Comparison of ENCODE assay signal across 8 mouse cellular contexts in the genomic region with DNA sequence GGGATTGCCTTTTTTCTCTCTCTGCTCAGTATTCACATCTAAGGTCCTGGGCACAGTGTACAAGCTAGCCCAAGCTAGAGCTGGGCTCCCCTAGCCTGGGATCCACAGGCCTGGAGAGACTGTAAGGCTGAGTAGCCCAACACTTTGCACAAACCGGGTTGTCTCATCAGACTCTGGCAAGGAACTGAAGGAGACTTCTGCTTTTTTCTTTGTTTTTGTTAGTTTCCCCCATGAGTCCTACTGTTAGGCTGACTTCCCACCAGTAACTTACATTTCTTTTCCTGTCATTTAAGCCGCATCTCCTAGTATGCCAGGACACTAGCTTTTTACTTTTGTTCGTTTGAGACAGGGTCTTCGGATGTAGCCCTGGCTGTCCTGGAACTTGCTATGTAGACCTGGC. TPM values are rescaled to one million over a fixed set of nuclear protein-coding genes. Genes with fewer than 3 reads are reported as not detected.
A peak's percentile ranks its signal among the peaks of the same experiment; 100 is the strongest.
DNase-seq lines count a peak whose midpoint lies in the region; ATAC-seq and TF ChIP-seq lines count a peak whose summit lies in the region.

No protein-coding gene starts in this region.

- no peak overlapping the region; the same call in 1 of the 2 replicates for H3K4me3 ChIP-seq in kidney, postnatal 0 days (replicated peaks; ENCODE audit: low read depth, low read length)
- peak overlapping the region; percentile 64; the same call in 1 of the 2 replicates for H3K4me3 ChIP-seq in forebrain, embryonic 10.5 days
- H3K4me3 ChIP-seq in limb, embryonic 13.5 days = peak overlapping the region; percentile 58; the same call in 1 of the 2 replicates
- peak overlapping the region; percentile 54 for H3K4me3 ChIP-seq in neural tube, embryonic 13.5 days

- no peak for DNase-seq in kidney, postnatal 0 days (ENCODE audit: low spot score)
- DNase-seq in kidney, postnatal 14 days = no peak
- no peak for DNase-seq in forebrain, embryonic 10.5 days (ENCODE audit: extremely low spot score, low spot score)
- no peak for DNase-seq in thymus, postnatal 10 days (ENCODE audit: low spot score in 2 of 2)
- DNase-seq in cerebellum, adult 9-11 months = no peak
- DNase-seq in left cerebral cortex, postnatal 36 days (ENCODE audit: low spot score in 2 of 2) = no peak

- H3K36me3 ChIP-seq in kidney, postnatal 0 days (ENCODE audit: insufficient read depth, low read length) = no peaks in the 10 kb centered on the region
- H3K36me3 ChIP-seq in forebrain, embryonic 10.5 days (replicated peaks) = no peaks in the 10 kb centered on the region
- H3K36me3 ChIP-seq in limb, embryonic 13.5 days = no peaks in the 10 kb centered on the region
- no peaks in the 10 kb centered on the region for H3K36me3 ChIP-seq in neural tube, embryonic 13.5 days

- no peak for TF ChIP-seq CTCF in kidney, postnatal 0 days (IDR thresholded peaks at IDR 0.05; ENCODE audit: low read depth)

- no peak overlapping the region; the same call in 1 of the 2 replicates for H3K27ac ChIP-seq in kidney, postnatal 0 days
- H3K27ac ChIP-seq in forebrain, embryonic 10.5 days = peak overlapping the region; percentile 81
- H3K27ac ChIP-seq in limb, embryonic 13.5 days = no peak overlapping the region
- H3K27ac ChIP-seq in neural tube, embryonic 13.5 days (replicated peaks) = no peak overlapping the region

- ATAC-seq in kidney, postnatal 0 days (replicated peaks; ENCODE audit: low FRiP score, low read depth) = no peak
- ATAC-seq in limb, embryonic 13.5 days (ENCODE audit: low FRiP score, low read depth) = no peak
- no peak for ATAC-seq in neural tube, embryonic 13.5 days (ENCODE audit: low read depth)

- H3K4me1 ChIP-seq in kidney, postnatal 0 days (replicated peaks; ENCODE audit: insufficient read depth, low read length) = peaks cover 10% of the 10 kb centered on the region; the same call in 1 of the 2 replicates
- peaks cover 17% of the 10 kb centered on the region for H3K4me1 ChIP-seq in forebrain, embryonic 10.5 days
- peaks cover 16% of the 10 kb centered on the region for H3K4me1 ChIP-seq in limb, embryonic 13.5 days
- H3K4me1 ChIP-seq in neural tube, embryonic 13.5 days (replicated peaks) = peaks cover 19% of the 10 kb centered on the region

- H3K27me3 ChIP-seq in kidney, postnatal 0 days (ENCODE audit: insufficient read depth, low read length) = 0 out of 2 replicates have a peak, but pooled peaks cover 4% of the 10 kb centered on the region
- peaks cover 52% of the 10 kb centered on the region for H3K27me3 ChIP-seq in forebrain, embryonic 10.5 days (ENCODE audit: poor library complexity, severe bottlenecking)
- H3K27me3 ChIP-seq in limb, embryonic 13.5 days = peaks cover 37% of the 10 kb centered on the region
- peaks cover 37% of the 10 kb centered on the region for H3K27me3 ChIP-seq in neural tube, embryonic 13.5 days

- WGBS in kidney, postnatal 0 days = 82% methylated on average over 4 of the region's 4 CpGs
- 69% methylated on average over 4 of the region's 4 CpGs for WGBS in forebrain, embryonic 10.5 days
- 73% methylated on average over 4 of the region's 4 CpGs for WGBS in limb, embryonic 13.5 days
- 72% methylated on average over 4 of the region's 4 CpGs for WGBS in neural tube, embryonic 13.5 days

- H3K9me3 ChIP-seq in kidney, postnatal 0 days (replicated peaks; ENCODE audit: low read length) = no peaks in the 10 kb centered on the region
- no peaks in the 10 kb centered on the region for H3K9me3 ChIP-seq in forebrain, embryonic 10.5 days
- no peaks in the 10 kb centered on the region for H3K9me3 ChIP-seq in limb, embryonic 13.5 days
- H3K9me3 ChIP-seq in neural tube, embryonic 13.5 days = no peaks in the 10 kb centered on the region

- H3K9ac ChIP-seq in kidney, postnatal 0 days (ENCODE audit: low read depth, low read length) = peak overlapping the region; percentile 59; the same call in 1 of the 2 replicates
- H3K9ac ChIP-seq in limb, embryonic 13.5 days = 0 out of 2 replicates have a peak overlapping the region, but pooled peaks have one; percentile 78
- H3K9ac ChIP-seq in neural tube, embryonic 13.5 days = peak overlapping the region; percentile 76; the same call in 1 of the 2 replicates

- peak overlapping the region; percentile 89 for H3K4me2 ChIP-seq in kidney, postnatal 0 days (ENCODE audit: low read length)
- peak overlapping the region; percentile 95 for H3K4me2 ChIP-seq in limb, embryonic 13.5 days (replicated peaks)
- H3K4me2 ChIP-seq in neural tube, embryonic 13.5 days = peak overlapping the region; percentile 94

- intact Hi-C loops in left cerebral cortex, postnatal 36 days (cut with DNase I) = no loop called here

RNA-seq across cellular contexts. Expression of a gene that starts 1.1 kb away (rescaled TPM):
- polyA plus RNA-seq in kidney, postnatal 0 days (2015; fragmentation: Nextera tagmentation; extraction: Ambion mirVana) = 3.6 TPM in 2 replicates
- polyA plus RNA-seq in forebrain, embryonic 10.5 days (2016; fragmentation: Nextera tagmentation; extraction: Ambion mirVana) = 0.76 and 1.3 TPM in 2 replicates
- polyA plus RNA-seq in limb, embryonic 13.5 days (2015; fragmentation: Nextera tagmentation; extraction: Ambion mirVana) = 1.6 TPM in 2 replicates
- 1.7 and 2.0 TPM in 2 replicates for polyA plus RNA-seq in neural tube, embryonic 13.5 days (2015; fragmentation: Nextera tagmentation; extraction: Ambion mirVana)
- total RNA-seq in left cerebral cortex, postnatal 36 days (2021) = 1 to 10 TPM; 4.3 to 5.3 TPM

RNA-seq across cellular contexts. Expression of a gene that starts 39.8 kb away (rescaled TPM):
- polyA plus RNA-seq in kidney, postnatal 0 days (2015; fragmentation: Nextera tagmentation; extraction: Ambion mirVana) = 47.5 and 52.9 TPM in 2 replicates
- 49.5 and 53.1 TPM in 2 replicates for polyA plus RNA-seq in forebrain, embryonic 10.5 days (2016; fragmentation: Nextera tagmentation; extraction: Ambion mirVana)
- polyA plus RNA-seq in limb, embryonic 13.5 days (2015; fragmentation: Nextera tagmentation; extraction: Ambion mirVana) = 162 and 169 TPM in 2 replicates
- 33.0 and 37.2 TPM in 2 replicates for polyA plus RNA-seq in neural tube, embryonic 13.5 days (2015; fragmentation: Nextera tagmentation; extraction: Ambion mirVana)
- 10 to 100 TPM; 12.2 to 13.1 TPM for total RNA-seq in left cerebral cortex, postnatal 36 days (2021)

RNA-seq across cellular contexts. Expression of a gene that starts 48.9 kb away (rescaled TPM):
- 5.6 and 6.0 TPM in 2 replicates for polyA plus RNA-seq in kidney, postnatal 0 days (2015; fragmentation: Nextera tagmentation; extraction: Ambion mirVana)
- 2.0 and 3.0 TPM in 2 replicates for polyA plus RNA-seq in forebrain, embryonic 10.5 days (2016; fragmentation: Nextera tagmentation; extraction: Ambion mirVana)
- polyA plus RNA-seq in limb, embryonic 13.5 days (2015; fragmentation: Nextera tagmentation; extraction: Ambion mirVana) = 4.9 and 5.1 TPM in 2 replicates
- 2.3 and 3.6 TPM in 2 replicates for polyA plus RNA-seq in neural tube, embryonic 13.5 days (2015; fragmentation: Nextera tagmentation; extraction: Ambion mirVana)
- total RNA-seq in left cerebral cortex, postnatal 36 days (2021) = 1 to 10 TPM; 1.1 to 1.9 TPM
